Mouse (Mus musculus) liver, adult 2 months (tissue): ENCODE data around the gene Ipo7.

Source experiments
- CTCF ChIP-seq: fragments of 200-500 bp; IDR thresholded peaks from 2 replicates; pipeline ENCODE4 v1.5.1; 2011; ENCODE audit warnings: low read depth, low read length, control low read depth
- POLR2A ChIP-seq: fragments of 200-500 bp; IDR thresholded peaks from 2 replicates; pipeline ENCODE4 v1.6.1; 2011; ENCODE audit warnings: low read length, control low read depth; ENCODE audit not compliant: insufficient read depth; ENCODE audit errors: extremely low read depth

DNA sequence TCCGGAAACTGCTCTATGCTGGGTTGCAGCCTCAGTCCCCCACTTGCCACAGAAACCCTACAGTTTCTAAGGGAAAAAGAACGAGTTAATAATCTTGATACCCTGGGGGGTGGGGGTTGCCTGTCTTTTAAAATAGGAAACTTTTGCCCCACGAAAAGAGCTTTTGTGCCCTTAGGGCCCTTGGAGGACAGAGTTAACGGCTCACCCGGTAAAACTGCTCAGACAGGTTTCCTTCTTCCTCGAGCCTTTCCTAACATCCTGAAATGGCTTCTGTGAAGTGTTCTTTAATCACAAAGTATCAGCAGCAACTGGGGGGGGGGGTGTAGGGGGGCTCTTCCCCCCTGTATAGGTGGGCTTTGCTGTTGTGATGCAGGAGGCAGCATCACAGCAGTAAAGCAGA is 82.8 kb downstream of the Ipo7 start:
- TF ChIP-seq POLR2A = no peak
- no peak for TF ChIP-seq CTCF
